Mouse (Mus musculus): ENCODE data around the gene Myo16.

- TF ChIP-seq POLR2A (IDR thresholded peaks at IDR 0.05; ENCODE audit: control insufficient read depth, low read depth, low read length) (no peak), CTCF (IDR thresholded peaks at IDR 0.05; ENCODE audit: control insufficient read depth, insufficient read depth, insufficient replicate concordance, low read depth, low read length) (no peak)
Measured at GRCm38 (mm10) chr8:10307345-10307744, 153.6 kb downstream of the Myo16 start.

Data from testis, adult 2 months (tissue).